Mouse (Mus musculus) T-helper 2 cell (primary cell): Measurements from ENCODE around the gene Chst8.

Source experiments
- in situ Hi-C: fragments of 300-600 bp; cut with MboI, MseI; formaldehyde crosslinking; loops from one replicate; pipeline ENCODE4 v1.15.1; 2025; ENCODE audit warnings: high pct_unique_total_duplicates

The Chst8 gene

GRCm38 (mm10) chr7:34812531-34813111 is at the start of gene Chst8:
Chst8 (minus strand) TSS chr7:34812711.
- in situ Hi-C loops, result no loop called here

- in situ Hi-C loops, result no loop called here
Measured at GRCm38 (mm10) chr7:34858291-34858690, 45.8 kb upstream of the Chst8 start.

GRCm38 (mm10) chr7:34854781-34855352 is 42.4 kb upstream of the Chst8 start:
- in situ Hi-C loops, result no loop called here

- in situ Hi-C loops, result no loop called here
Measured at GRCm38 (mm10) chr7:34853393-34853792, 40.9 kb upstream of the Chst8 start.

- in situ Hi-C loops, result no loop called here
Measured at GRCm38 (mm10) chr7:34849660-34850059, 37.1 kb upstream of the Chst8 start.

- in situ Hi-C loops, result no loop called here
Measured at GRCm38 (mm10) chr7:34848811-34849210, 36.3 kb upstream of the Chst8 start.

GRCm38 (mm10) chr7:34847900-34848299 is 35.4 kb upstream of the Chst8 start:
- in situ Hi-C loops, result no loop called here

- in situ Hi-C loops, result no loop called here
Measured at GRCm38 (mm10) chr7:34847410-34847809, 34.9 kb upstream of the Chst8 start.

GRCm38 (mm10) chr7:34838749-34839148 is 26.2 kb upstream of the Chst8 start:
- in situ Hi-C loops, result loop anchor here (5.0 kb wide), 1 partner anchor 514 kb away; no protein-coding TSS in a partner anchor

GRCm38 (mm10) chr7:34838231-34838630 is 25.7 kb upstream of the Chst8 start:
- in situ Hi-C loops, result loop anchor here (5.0 kb wide), 1 partner anchor 514 kb away; no protein-coding TSS in a partner anchor

- in situ Hi-C loops, result no loop called here
Measured at GRCm38 (mm10) chr7:34826255-34826909, 13.9 kb upstream of the Chst8 start.

- in situ Hi-C loops, result no loop called here
Measured at GRCm38 (mm10) chr7:34821587-34821986, 9.1 kb upstream of the Chst8 start.

- in situ Hi-C loops, result no loop called here
Measured at GRCm38 (mm10) chr7:34820554-34820953, 8.0 kb upstream of the Chst8 start.

- in situ Hi-C loops, result no loop called here
Measured at GRCm38 (mm10) chr7:34819796-34820195, 7.3 kb upstream of the Chst8 start.

- in situ Hi-C loops, result no loop called here
Measured at GRCm38 (mm10) chr7:34818660-34819059, 6.1 kb upstream of the Chst8 start.

- in situ Hi-C loops, result no loop called here
Measured at GRCm38 (mm10) chr7:34816981-34817380, 4.5 kb upstream of the Chst8 start.

GRCm38 (mm10) chr7:34814801-34815200 is 2.3 kb upstream of the Chst8 start:
- in situ Hi-C loops, result no loop called here

GRCm38 (mm10) chr7:34811531-34812526 is 682 bp downstream of the Chst8 start:
- in situ Hi-C loops, result no loop called here

GRCm38 (mm10) chr7:34811060-34811459 is 1.5 kb downstream of the Chst8 start:
- in situ Hi-C loops, result no loop called here

- in situ Hi-C loops, result no loop called here
Measured at GRCm38 (mm10) chr7:34806307-34806706, 6.2 kb downstream of the Chst8 start.

GRCm38 (mm10) chr7:34805691-34806205 is 6.8 kb downstream of the Chst8 start:
- in situ Hi-C loops, result no loop called here

- in situ Hi-C loops, result no loop called here
Measured at GRCm38 (mm10) chr7:34805042-34805441, 7.5 kb downstream of the Chst8 start.
